Mouse (Mus musculus) bone marrow macrophage, adult 2 months (primary cell): ENCODE data around the gene Iqcf3. TPM values are rescaled to one million over a fixed set of nuclear protein-coding genes. Genes with fewer than 3 reads are reported as not detected.

Experiments
- H3K27ac ChIP-seq: 2 replicates; pipeline ENCODE4 v1.5.1; 2012; ENCODE audit warnings: low read depth, low read length; ENCODE audit not compliant: insufficient read depth
- H3K4me1 ChIP-seq: 2 replicates; pipeline ENCODE4 v1.6.1; 2012; ENCODE audit warnings: low read length; ENCODE audit not compliant: control insufficient read depth, insufficient read depth
- H3K4me3 ChIP-seq: 2 replicates; pipeline ENCODE4 v1.5.1; 2012; ENCODE audit warnings: mild to moderate bottlenecking, low read length, moderate library complexity; ENCODE audit not compliant: insufficient read depth
- CTCF ChIP-seq: IDR thresholded peaks from 2 replicates; pipeline ENCODE4 v1.5.1; 2012; ENCODE audit warnings: low read depth, mild to moderate bottlenecking, low read length, moderate library complexity
- POLR2A ChIP-seq: IDR thresholded peaks from 2 replicates; pipeline ENCODE4 v1.6.1; 2012; ENCODE audit warnings: mild to moderate bottlenecking, low read depth, low read length, borderline replicate concordance
- polyA plus RNA-seq: library from polyadenylated mRNA; stranded (reverse); fragments of >200 nt; gene quantifications from 2 replicates; pipeline ENCODE4 v1.2.4, GENCODE M21; 2012; ENCODE audit not compliant: missing spikeins, insufficient read depth, insufficient read length

Iqcf3 gene
- polyA plus RNA-seq, 1 experiment = 0.64 TPM

- Histone ChIP-seq H3K4me3 (no peak overlapping the region), H3K27ac (no peak overlapping the region), H3K4me1 (0 out of 2 replicates have a peak, but pooled peaks cover 2% of the 10 kb centered on the region)
- no peak for TF ChIP-seq POLR2A
- no peak for TF ChIP-seq CTCF
These were observed 78.8 kb downstream of the Iqcf3 start for GRCm38 (mm10) chr9:106482578-106483115.

GRCm38 (mm10) chr9:106481676-106482075, 79.8 kb downstream of the Iqcf3 start:
- no peak for TF ChIP-seq CTCF
- no peak for TF ChIP-seq POLR2A
- 0 out of 2 replicates have a peak, but pooled peaks cover 2% of the 10 kb centered on the region for H3K4me1 ChIP-seq
- no peak overlapping the region for H3K27ac ChIP-seq
- H3K4me3 ChIP-seq = no peak overlapping the region

GRCm38 (mm10) chr9:106481075-106481474, 80.4 kb downstream of the Iqcf3 start:
- TF ChIP-seq POLR2A = no peak
- TF ChIP-seq CTCF = no peak
- H3K4me3 ChIP-seq = no peak overlapping the region
- H3K27ac ChIP-seq = no peak overlapping the region
- H3K4me1 ChIP-seq = 0 out of 2 replicates have a peak, but pooled peaks cover 2% of the 10 kb centered on the region

- no peak overlapping the region for H3K27ac ChIP-seq
- H3K4me1 ChIP-seq = 0 out of 2 replicates have a peak, but pooled peaks cover 2% of the 10 kb centered on the region
- no peak for TF ChIP-seq CTCF
- no peak for TF ChIP-seq POLR2A
- H3K4me3 ChIP-seq = no peak overlapping the region
These were observed 80.9 kb downstream of the Iqcf3 start for GRCm38 (mm10) chr9:106480541-106480940.

- Histone ChIP-seq H3K4me3 (peak overlapping the region; percentile 70), H3K27ac (no peak overlapping the region), H3K4me1 (peaks cover 8% of the 10 kb centered on the region)
- no peak for TF ChIP-seq POLR2A
- no peak for TF ChIP-seq CTCF
These were observed 83.3 kb downstream of the Iqcf3 start for GRCm38 (mm10) chr9:106478101-106478500.

- H3K27ac ChIP-seq = no peak overlapping the region
- peak overlapping the region; percentile 70 for H3K4me3 ChIP-seq
- TF ChIP-seq POLR2A (no peak), CTCF (no peak)
- peaks cover 8% of the 10 kb centered on the region for H3K4me1 ChIP-seq
These were observed 83.8 kb downstream of the Iqcf3 start for GRCm38 (mm10) chr9:106477649-106478048.

GRCm38 (mm10) chr9:106476924-106477484, 84.4 kb downstream of the Iqcf3 start, which contains the start of gene Parp3:
Parp3 (minus strand) TSS chr9:106476949.
- Histone ChIP-seq H3K4me3 (peak within 1 kb of the TSS; percentile 71), H3K27ac (peak within 1 kb of the TSS; percentile 75), H3K4me1 (peaks cover 8% of the 10 kb centered on the region)
- TF ChIP-seq POLR2A (no peak), CTCF (peak; percentile 56; the same call in 1 of the 2 replicates)

- H3K27ac ChIP-seq = peak overlapping the region; percentile 75
- TF ChIP-seq CTCF (no peak), POLR2A (no peak; the same call in 1 of the 2 replicates)
- peaks cover 8% of the 10 kb centered on the region for H3K4me1 ChIP-seq
- H3K4me3 ChIP-seq = peak overlapping the region; percentile 71
These were observed 85.2 kb downstream of the Iqcf3 start for GRCm38 (mm10) chr9:106476002-106476923.

GRCm38 (mm10) chr9:106475663-106476001, 85.8 kb downstream of the Iqcf3 start, which contains the start of gene Rrp9:
Rrp9 (plus strand) TSS chr9:106475963.
- Histone ChIP-seq H3K4me3 (peak within 1 kb of the TSS; percentile 71), H3K27ac (peak within 1 kb of the TSS; percentile 75), H3K4me1 (peaks cover 8% of the 10 kb centered on the region)
- TF ChIP-seq POLR2A (no peak), CTCF (no peak)
